Mouse (Mus musculus) yolk sac, embryonic 10.5 days (tissue): Measurements from ENCODE around the gene Zcchc17.

Experiments used
- DNase-seq: peaks from one replicate; pipeline ENCODE4 v3.0.0-alpha.2; 2017; ENCODE audit warnings: low spot score

The Zcchc17 gene

DNA sequence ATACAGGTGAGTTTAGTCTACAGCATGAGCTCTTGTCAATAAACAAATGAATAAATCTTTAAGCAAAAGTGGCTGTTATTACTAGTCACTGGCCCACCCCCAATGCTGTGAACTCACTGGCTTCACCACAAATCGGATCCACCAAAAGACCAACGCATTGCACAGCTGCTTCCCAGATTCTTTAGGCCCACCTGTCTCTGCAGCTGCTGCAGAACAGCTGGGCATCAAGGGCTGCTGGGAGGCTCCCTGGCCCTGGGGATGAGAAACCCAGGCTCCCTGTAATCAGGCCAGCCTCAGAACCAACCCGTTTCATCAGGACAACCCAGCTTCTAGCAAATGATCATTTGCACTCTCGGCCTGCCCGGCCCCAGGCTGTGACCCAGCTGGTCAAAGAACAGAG is 76.9 kb downstream of the Zcchc17 start:
- DNase-seq, result no peak

DNA sequence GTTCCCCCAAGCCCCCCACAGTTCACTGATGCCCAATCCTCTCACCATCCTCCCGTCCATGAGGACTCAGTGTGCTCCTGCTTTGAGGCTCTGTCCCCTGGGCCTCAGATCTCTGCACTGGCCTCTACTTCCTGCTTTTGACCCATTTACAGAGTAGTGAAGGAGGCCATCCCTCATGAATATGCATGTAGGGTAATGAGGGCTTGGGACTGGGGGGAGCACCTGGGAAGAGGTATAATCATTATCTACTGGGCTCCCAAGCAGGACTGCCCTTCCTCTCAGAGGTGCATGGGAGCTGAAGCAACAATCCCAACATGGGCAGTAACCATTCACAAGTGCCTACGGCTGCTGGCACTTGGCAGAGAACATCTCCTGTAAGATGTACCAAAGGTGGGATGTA is 80.6 kb downstream of the Zcchc17 start, which contains the start of gene Serinc2:
Serinc2 (minus strand) TSS at position 101 of the 400 bp plus-strand sequence.
- no peak for DNase-seq

DNA sequence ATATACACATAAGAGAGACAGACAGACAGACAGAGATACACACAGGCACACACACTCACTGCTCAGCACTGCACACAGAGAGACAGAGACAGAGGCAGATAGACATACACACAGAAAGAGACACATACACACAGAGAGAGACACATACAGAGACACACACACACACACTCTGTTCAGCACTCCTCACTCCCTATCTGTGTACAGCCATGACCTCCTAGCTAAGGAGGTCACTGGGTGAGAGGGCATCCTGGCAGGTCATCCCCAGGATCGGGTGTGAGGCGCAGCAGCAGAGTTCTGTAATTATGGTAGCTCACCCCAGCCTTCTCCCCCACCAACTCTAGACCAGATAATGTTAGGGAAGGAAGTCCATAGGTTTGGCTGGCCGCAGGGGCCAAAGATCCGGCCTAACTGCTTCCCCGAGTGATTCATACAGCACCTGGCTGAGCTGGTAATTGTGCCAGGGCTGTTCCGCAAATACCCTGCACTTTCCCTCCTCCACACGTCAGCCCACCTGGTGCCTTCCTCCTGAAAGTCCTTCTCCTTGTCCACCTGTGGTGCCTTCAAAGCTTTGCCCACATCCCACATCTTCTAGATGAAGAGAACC is 83.1 kb downstream of the Zcchc17 start:
- no peak for DNase-seq

DNA sequence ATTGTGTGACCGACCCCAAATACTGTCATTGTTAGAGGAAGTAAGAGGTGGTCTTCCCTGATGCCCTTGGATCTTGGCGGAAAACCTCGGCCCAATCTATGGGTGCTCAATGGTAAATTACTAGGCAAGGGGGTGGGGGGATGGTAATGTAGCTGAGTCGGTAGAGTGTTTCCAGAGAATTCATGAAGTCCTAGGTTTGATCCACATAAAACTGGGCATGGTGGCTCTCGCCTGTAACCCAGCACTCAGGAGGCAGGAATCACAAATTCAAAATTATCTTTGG is 84.0 kb downstream of the Zcchc17 start:
- DNase-seq, result no peak

DNA sequence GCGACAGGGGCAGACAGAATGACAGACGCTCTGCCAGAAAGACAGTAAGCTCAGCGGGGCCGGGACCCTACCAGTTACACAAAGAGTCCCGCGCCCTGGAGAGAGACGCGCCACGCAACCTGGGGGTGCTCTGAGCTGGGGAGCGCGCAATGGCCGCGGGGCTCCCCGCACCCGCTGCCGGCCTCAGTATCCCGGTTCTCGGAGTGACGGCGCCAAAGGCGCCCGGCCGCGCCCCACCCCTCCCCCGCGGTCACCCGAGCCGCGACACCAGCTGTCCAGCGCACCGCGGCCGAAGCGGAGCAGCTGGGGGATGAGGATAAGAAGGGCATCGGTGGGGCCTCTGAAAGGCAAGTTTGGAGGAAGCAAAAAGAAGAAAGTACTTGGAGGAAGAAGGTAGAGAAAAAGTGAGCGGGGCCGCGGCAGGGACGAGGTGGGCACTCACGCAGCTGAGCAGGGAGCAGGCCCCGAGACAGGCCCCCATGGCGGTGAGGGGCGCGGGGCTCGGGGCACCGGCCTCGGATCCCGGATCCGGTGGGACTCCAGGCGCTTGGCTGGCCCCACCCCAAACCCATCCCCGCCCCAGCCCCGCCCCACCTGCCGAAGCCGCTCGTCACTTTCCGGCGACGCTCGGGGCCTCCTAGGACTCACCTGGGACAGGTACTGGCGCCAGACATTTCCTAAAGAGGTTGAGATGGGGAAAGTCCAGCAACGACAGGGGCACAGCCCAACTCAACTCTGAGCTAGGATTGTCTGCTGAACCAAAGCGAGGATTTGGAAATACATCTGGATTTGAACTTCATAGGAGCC is 84.5 kb downstream of the Zcchc17 start:
- peak; percentile 34 for DNase-seq

DNA sequence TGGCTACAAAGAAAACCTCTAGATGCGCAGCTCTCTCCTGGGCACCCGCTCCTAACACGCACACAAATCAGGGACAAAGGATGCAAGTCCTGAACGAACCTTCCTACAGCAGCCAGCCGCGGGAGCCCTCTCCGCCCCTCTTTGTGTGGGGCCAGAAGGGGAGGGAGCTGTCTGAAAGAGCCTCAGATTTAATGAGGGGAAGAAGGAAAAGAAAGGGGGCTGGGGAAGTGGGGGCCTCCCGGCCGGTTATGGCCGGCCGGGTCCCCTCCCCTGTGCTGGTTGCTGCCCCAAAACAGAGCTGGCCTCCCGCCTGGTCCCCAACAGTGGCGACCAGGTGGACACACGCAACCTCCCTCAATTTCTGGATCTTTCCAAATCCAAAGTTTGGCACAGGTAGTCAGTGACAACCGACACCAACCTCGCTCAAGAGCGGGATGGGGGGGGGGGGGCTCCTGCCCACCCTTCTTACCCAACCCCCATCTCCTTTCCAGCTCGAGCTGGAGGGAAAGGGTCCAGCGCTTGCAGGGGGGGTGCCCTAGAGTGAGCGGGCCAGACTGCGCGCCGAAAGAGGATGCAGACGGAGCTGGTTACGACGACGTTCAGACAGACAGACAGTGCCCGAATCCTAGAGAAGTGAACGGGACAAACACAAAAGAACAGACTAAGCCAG is 85.3 kb downstream of the Zcchc17 start:
- DNase-seq, result no peak

DNA sequence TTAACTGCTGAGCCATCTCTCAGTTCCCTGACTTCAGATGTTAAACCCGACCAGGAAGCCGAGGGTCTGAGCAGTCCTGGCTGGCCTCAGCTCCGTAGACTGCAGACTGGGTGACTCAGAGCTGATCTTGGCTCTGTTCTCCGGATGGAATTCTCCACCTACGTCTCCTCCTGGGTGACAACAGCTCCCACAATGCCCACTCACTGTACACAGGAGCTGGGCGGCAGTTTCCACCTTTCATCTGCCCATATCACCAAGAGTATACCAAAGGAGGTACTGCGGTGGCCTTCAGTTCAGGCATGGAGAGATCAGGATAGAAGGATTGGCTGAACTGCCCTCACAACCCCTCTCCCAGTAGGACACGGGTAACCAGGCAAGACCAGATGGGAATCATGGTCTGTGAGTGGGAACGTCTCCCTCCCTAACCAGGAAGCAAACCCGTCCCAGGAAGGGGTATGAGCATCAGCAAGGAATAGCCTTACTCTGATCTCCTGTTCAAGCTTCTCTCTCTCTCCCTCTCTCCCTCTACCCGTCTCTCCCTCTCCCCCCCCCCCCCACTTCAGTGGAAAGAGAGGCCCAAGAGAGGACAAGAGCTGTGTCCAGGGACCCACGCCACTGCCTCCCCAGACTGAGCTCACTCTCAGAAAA is 85.9 kb downstream of the Zcchc17 start:
- DNase-seq, result no peak

DNA sequence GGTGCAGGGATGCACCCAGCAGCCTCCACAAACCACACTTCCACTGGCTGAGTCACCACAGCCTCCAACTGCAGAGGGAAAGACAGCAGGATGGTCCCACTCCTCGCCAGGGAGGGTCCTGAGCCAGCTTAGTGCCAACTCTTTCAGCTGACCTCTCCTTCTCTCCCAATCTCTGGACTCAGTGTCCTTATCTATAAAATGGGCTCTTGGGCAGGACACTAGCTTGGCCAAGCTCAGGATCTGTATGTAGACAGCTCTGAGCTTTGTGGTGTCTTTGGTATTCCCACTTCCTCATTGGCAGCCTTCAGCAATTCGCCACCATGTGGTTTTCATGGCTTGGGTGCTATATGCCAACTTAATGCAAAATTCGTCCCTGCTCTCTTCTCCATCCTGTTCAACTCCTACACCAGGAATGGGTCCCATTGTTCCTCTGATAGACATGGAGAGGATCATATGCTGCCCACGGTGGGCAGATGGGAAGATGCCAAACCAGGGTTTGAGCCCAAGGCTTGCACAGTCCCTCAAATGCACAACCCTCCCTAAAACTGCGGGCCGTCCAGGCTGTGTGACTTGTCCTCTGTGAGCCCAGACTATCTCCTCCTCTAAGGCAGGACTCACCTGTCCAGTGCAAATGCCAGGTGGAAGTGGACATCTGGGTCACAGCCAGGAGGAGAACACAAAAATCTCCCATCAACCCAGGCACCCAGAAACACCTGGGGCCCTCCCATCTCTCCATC is 89.0 kb downstream of the Zcchc17 start:
- no peak for DNase-seq

DNA sequence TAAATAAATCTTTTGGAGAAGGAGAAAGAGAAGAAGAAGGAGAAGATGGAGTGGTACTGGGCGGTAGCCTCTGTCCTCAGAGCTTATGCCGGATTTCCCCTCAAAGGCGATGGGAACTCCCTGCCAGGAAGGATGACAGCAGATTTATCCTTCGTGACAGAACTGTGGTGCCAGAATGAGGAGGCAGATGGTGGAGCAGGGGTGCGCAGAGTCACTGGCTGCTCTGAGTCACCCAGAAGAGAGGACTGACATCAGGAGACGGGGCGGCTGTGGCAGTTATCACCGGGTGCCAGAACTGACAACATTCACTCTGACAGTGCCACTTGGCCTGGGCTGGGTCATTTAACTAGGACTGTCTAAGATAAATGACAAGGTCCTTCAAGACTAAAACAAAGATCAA is 89.7 kb downstream of the Zcchc17 start:
- DNase-seq, result no peak

DNA sequence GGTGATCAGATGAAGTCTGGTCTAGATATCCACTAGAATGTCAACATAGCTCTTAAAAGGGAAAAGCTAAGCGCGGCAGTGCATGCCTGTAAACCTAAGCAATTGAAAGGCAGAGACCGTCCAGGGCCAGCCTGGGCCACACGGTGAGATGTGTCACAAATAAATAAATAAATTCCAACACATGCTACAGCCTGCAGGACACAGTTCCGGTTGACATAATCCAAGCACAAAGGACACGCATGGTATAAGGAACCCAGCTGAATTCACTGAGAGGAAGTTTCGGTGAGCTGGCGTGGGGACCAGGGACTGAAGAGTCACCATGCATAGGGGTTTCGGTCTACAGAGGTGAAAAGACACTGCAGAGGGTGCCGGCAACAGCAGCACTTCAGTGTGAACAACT is 91.0 kb downstream of the Zcchc17 start:
- DNase-seq, result no peak

DNA sequence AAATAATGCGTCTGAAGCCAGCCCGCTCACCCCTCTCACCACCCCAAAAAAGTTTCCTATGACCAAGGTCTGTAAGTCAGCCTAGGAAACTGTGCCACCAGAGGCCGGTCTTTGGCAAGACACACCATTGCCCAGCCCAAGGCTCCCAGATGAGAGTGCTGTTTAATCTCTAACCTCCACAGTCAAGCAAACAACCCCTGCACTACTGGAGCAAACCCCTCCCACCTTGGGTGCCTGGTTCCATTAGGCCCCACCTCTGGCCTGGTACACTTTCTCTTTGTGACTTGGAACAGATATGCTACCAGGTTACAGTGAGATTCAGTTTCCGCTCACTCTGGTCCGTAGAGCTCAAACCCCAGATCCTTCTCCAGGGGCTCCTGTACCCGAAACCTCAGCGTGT is 92.7 kb downstream of the Zcchc17 start:
- DNase-seq, result peak; percentile 24

DNA sequence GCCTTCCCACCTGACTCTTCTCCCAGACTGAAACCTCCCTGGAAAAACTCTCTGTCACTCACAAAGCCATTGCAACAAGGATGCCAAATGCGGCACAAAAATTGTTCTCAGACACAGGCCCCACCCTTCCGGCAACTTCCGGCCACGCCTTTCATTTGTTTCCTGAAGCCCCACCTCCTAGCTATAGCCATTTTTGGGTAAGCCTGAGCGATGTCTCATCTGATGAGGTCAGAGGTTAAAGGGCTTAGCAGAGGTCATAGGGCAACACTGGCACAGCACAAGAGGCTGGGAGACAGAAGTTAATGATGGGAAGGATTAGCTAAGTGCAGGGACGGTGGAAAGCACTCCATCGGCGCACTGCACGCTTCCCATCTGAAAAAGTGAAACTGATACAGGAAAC is 93.1 kb downstream of the Zcchc17 start:
- peak; percentile 44 for DNase-seq
